Mouse (Mus musculus) embryonic fibroblast, embryonic 13.5 days (primary cell): ENCODE measurements around the gene Pigw.

Experiments
- CTCF ChIP-seq: IDR thresholded peaks from 2 replicates; pipeline ENCODE4 v1.5.1; 2011; ENCODE audit warnings: mild to moderate bottlenecking, control low read depth, low read length, moderate library complexity, borderline replicate concordance; ENCODE audit not compliant: insufficient read depth
- POLR2A ChIP-seq: IDR thresholded peaks from 2 replicates; pipeline ENCODE4 v1.6.1; 2011; ENCODE audit warnings: low read depth, mild to moderate bottlenecking, control low read depth, low read length, moderate library complexity

DNA sequence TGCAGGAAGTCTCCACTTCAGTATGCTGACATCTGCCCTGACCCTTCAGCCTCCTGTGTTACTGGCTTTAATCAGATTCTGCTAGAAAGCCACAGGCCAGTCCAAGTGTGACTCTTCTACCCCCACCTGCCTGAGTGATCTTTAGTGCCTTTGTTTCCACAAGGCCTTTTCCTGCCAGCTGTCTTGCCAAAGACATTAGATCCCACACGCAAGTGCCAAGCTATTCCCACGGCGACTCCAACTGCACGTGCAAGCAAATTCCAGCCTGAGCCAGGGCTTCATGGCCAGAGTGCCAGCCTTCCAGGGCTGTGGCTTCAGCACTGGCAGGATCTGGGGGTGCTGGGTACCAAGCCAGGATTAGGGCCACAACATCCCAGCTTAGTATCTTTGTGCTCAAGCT, 30.3 kb upstream of the Pigw start:
- TF ChIP-seq CTCF (no peak), POLR2A (no peak)
